Mouse (Mus musculus) embryo, embryonic 9.5 days (tissue): ENCODE results near the gene Cdc42ep5.
"Not testable (repeated sequence)": the region's sequence is repeated elsewhere in the genome, so short reads cannot be mapped to it uniquely, and the experiment has no call there.

Experiments used
- DNase-seq: peaks from one replicate; pipeline ENCODE4 v3.0.0-alpha.2; 2017; ENCODE audit errors: extremely low spot score

The Cdc42ep5 gene

DNA sequence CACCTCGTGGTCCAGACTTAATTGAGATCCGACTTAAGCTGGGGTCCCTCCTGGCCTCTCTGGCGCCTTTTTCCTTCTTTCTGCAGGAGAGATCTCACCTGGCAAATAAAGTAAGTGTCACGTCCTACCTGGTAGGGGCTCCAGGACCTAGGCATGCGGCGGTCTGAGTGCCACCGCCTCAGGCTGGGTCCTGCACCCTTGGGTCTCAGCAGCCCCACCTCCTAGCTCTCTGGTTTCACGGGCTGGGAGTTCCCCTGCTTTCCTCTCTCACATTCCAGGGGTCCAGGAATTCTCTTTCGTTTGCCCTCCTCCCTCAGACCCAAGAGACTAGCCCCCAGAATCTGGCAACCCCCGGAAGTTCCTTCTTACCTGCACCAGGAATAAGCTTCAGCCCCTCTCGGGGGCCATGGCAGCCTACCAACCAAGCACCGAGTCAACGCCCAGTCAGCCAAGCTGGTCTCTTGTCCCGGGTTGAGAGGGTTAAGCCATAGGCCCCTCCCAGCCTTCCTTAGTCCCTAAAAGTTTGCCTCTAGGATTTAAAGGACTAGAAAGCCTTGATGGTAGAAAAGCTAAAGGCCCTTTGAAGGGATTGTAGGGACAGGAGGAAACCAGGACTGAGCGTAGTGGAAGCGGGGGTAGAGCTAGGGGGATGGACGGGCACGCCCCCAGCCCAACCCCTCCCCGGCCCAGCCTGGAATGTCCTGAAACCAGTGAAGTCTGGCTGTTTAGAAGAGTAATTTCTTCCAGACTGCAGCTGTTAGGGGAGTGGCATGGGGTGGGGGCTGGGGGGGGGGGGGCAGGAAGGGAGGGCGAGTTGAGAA is at the start of gene Cdc42ep5:
Cdc42ep5 (minus strand) TSS at position 771 of the 821 bp plus-strand sequence.
- DNase-seq, result peak; percentile 79

- not testable (repeated sequence) for DNase-seq
Observed at GRCm38 (mm10) chr7:4213436-4213835, 48.8 kb upstream of the Cdc42ep5 start.

GRCm38 (mm10) chr7:4208626-4209025 is 44.0 kb upstream of the Cdc42ep5 start:
- no peak for DNase-seq

DNA sequence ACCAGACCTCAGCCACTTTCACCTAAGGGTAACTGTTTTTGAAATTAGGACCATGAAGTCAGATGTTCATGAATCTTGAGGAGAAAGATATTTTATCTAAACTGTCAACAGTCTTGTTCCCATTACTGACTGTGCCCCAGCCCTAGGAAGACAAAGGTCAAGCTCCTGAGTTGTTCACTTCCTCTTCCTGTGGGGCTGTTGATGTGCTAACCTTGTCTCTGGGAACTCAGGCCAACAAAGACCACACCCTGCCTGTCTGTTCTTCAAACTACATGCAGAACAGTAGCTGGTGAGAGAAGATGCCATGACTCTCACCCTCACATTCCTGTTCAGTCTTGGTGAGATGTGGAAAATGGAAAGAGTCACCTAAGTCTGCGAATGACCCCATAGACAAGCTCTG is 42.5 kb upstream of the Cdc42ep5 start:
- DNase-seq, result no peak

- DNase-seq, result peak; percentile 23
Observed at GRCm38 (mm10) chr7:4178438-4178837, 13.8 kb upstream of the Cdc42ep5 start.

GRCm38 (mm10) chr7:4170193-4170938 is 5.7 kb upstream of the Cdc42ep5 start:
- no peak for DNase-seq

DNA sequence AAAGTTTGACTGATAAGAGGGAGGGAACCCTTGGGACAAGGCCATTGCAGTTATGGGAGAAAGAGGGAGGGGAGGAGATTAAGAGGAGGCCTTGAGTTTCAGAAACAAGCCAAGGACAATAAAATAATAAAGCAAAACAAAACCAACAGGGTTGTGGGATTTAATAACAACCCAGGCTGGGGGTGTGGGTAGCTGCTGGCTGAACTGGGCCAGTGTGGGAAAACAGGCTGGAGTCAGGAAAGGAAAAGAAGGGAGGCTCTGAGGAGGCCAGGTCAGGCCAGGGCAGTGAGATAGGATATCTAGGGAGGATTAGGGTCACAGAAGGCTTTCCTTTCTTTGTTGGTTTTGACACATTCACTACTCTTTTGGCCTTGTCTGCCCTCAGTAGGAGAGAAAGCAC is 2.4 kb upstream of the Cdc42ep5 start:
- no peak for DNase-seq

- no peak for DNase-seq
Observed at GRCm38 (mm10) chr7:4165286-4165685, 626 bp upstream of the Cdc42ep5 start.

GRCm38 (mm10) chr7:4163571-4164072 is 1.0 kb downstream of the Cdc42ep5 start:
- DNase-seq, result peak; percentile 50

DNA sequence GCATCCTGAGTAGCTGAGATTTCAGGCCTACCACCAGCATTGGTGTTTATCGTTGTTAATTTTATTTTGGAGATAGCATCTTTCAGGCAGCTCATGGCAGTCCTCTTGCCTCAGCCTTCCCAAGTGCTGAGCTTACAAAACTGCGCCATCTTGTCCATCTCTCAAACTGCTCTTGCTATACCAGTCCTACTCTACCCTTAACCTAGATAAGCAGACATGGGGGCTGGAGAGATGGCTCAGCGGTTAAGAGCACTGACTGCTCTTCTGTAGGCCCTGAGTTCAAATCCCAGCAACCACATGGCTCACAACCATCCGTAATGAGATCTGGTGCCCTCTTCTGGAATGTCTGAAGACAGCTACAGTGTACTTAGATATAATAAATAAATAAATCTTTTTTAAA is 3.1 kb downstream of the Cdc42ep5 start:
- DNase-seq, result not testable (repeated sequence)

- no peak for DNase-seq
Observed at GRCm38 (mm10) chr7:4154976-4155375, 9.7 kb downstream of the Cdc42ep5 start.

- no peak for DNase-seq
Observed at GRCm38 (mm10) chr7:4154356-4154755, 10.3 kb downstream of the Cdc42ep5 start.

DNA sequence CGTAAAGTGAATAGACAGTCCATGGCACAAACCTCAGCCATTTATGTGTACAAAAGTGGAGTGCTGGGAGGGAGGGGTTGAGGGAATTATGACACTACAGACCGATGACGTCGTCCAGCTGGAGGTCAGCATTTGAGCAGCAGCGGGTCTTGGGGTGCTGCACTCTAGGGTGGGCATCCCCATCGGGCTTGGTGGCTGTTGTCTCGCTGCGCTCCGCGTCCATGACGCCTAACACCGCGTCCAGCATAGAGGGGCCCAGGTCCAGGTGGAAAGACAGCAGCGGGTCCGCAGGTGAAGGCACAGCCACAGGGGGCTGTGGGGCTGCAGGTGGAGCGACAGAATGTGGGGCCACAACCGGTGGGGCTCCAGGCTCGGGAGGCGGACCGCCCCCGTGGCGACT is 13.4 kb downstream of the Cdc42ep5 start:
- no peak for DNase-seq

DNA sequence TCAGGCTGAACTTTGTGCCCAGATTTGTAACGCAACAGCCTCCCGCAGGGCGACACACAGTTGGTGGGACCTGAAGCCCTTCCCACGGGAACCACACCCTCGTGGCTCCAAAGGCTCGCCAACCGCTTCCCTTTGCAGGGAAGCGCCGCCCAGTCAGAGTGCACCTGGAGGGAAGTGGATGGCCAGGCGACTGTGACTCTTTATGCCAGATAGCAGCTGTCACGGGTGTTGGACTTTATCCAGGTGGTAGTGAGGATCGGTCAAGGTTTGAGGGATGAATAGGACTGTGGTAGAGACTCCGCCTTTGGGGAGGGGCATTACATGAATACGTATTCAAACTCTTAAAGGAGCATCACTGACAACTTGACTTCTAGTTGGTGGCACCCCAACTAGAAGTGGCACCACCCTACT is 13.8 kb downstream of the Cdc42ep5 start:
- no peak for DNase-seq

GRCm38 (mm10) chr7:4150059-4150541 is 14.6 kb downstream of the Cdc42ep5 start, which contains the start of gene Leng9:
TSS of gene Leng9 (minus strand) at chr7:4150374.
- DNase-seq, result no peak

GRCm38 (mm10) chr7:4149209-4150054 is 15.2 kb downstream of the Cdc42ep5 start:
- DNase-seq, result peak; percentile 70

DNA sequence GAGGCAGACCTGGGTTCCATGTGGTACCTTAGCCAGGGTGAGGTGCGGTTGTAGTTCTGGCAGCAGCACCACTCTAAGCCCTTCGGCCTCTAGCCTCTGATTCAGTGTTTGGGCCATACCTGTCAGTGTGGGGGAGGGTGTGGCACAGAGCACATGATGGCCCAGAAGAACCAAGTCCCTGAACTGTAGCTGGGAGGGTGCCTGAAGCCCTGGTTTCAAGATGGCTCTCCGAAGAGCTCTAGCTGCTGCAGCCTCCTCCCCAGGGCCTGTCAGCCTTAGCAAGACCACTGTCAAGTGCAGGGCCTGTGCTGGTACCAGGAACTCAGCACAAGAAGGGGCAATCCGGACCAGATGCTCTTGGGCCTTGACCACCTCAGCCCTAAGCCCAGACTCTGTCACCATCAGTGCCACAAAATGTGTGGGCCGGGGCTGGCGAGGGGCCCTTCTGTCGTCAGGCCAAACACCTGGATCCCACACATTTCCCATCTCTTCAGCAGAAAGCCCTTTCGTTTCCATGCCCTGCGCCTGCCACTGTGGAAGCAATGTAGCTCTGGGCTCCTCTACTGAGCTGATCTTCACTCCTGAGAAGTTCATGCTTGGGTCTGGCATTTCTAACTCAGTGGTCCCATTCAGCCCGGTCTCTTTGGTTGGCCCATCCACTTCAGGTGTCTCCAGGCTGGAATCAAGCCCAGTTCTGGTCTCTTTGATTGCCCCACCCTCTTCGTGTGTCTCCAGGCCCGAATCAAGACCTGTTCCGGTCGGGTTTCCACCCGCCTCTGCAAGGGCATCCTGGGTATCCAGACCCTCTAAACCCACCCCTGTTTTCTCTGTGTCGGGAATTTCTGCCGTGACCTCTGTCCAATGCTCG is 16.1 kb downstream of the Cdc42ep5 start:
- no peak for DNase-seq

DNA sequence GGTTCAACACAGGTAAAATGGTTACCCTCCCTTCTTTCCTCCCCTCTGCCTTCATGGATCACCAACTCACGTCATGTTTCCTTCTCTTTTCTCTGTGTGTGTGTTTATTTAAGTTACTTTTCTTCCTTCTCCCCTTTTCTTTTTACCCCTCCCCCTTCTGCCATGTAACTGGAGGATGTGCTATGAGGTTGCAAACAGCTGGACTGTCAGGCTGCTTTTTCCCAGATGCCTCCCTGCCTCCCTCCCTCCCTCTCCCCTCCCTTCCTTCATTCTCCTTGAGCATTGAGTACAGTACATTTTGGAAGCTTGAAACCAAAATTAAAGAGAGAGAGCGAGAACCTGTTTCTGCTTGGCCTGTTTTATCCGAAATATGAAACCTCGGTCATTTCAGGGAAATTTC is 16.8 kb downstream of the Cdc42ep5 start:
- no peak for DNase-seq

DNA sequence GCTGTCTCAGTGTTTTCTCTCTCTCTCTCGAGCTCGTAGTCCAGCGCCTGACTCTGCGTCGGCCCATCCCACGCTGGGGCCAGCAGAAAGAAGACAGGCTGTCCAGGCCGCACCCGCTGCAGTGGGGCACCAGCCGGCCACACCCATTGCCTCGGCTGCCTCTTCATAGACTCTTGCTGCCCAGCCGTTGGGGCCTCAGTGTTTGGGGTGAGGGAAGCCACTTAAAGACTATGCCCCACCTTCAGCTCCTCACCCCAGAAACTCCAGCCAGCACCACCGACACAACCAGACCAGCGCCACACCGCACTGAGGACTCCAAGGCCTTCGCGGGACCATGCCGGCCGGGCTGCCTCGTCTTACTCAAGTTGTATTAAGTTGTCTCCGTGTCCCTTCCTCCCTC is 17.3 kb downstream of the Cdc42ep5 start:
- no peak for DNase-seq
